Mouse (Mus musculus) liver, embryonic 12.5 days (tissue): ENCODE results near the gene Apon. TPM values are rescaled to one million over a fixed set of nuclear protein-coding genes. Genes with fewer than 3 reads are reported as not detected.
"Not testable (repeated sequence)": the region's sequence is repeated elsewhere in the genome, so short reads cannot be mapped to it uniquely, and the experiment has no call there.

ENCODE experiments used
- ATAC-seq: fragments of 200-750 bp; cut with Nextera tagmentation; 2 replicates; pipeline ENCODE4 v1.8.0; 2017; ENCODE audit warnings: moderate number of reproducible peaks, mild to moderate bottlenecking, moderate library complexity
- H3K27ac ChIP-seq: fragments of 300-500 bp; sonication (generic); 2 replicates; pipeline ENCODE4 v1.5.1; 2016; ENCODE audit warnings: mild to moderate bottlenecking
- H3K27me3 ChIP-seq: fragments of 300-500 bp; sonication (generic); replicated peaks from 2 replicates; pipeline ENCODE4 v1.6.1; 2016; ENCODE audit warnings: mild to moderate bottlenecking, moderate library complexity
- H3K36me3 ChIP-seq: fragments of 300-500 bp; sonication (generic); 2 replicates; pipeline ENCODE4 v1.6.1; 2016; ENCODE audit warnings: mild to moderate bottlenecking, moderate library complexity
- H3K4me1 ChIP-seq: fragments of 300-500 bp; sonication (generic); 2 replicates; pipeline ENCODE4 v1.6.1; 2016
- H3K4me2 ChIP-seq: fragments of 300-500 bp; sonication (generic); 2 replicates; pipeline ENCODE4 v1.6.1; 2016; ENCODE audit warnings: mild to moderate bottlenecking, moderate library complexity
- H3K4me3 ChIP-seq: fragments of 300-500 bp; sonication (generic); 2 replicates; pipeline ENCODE4 v1.5.1; 2016; ENCODE audit warnings: mild to moderate bottlenecking, moderate library complexity
- H3K9ac ChIP-seq: fragments of 300-500 bp; sonication (generic); 2 replicates; pipeline ENCODE4 v1.6.1; 2016; ENCODE audit warnings: mild to moderate bottlenecking, moderate library complexity
- H3K9me3 ChIP-seq: fragments of 300-500 bp; sonication (generic); replicated peaks from 2 replicates; pipeline ENCODE4 v1.6.1; 2016; ENCODE audit warnings: mild to moderate bottlenecking, moderate library complexity
- WGBS: fragments of 180-500 bp; shearing (Covaris S2); methylation state at CpG from one replicate; pipeline ENCODE4 v1.1.7; 2016; ENCODE audit not compliant: insufficient replicate concordance; 5-methylcytosine and 5-hydroxymethylcytosine counted together
- polyA plus RNA-seq: library from polyadenylated mRNA; unstranded; fragments of >200 nt; fragmentation: Nextera tagmentation; extraction: Ambion mirVana; gene quantifications from 2 replicates; pipeline ENCODE4 v1.2.1, GENCODE M21; 2016

The Apon gene
- polyA plus RNA-seq: 0.31 and 0.51 TPM in 2 replicates

GRCm38 (mm10) chr10:128253677-128254255, at the start of gene Apon:
TSS of gene Apon (plus strand) at chr10:128254096.
- 77% methylated on average over 4 of the region's 4 CpGs for WGBS
- no peak for ATAC-seq

DNA sequence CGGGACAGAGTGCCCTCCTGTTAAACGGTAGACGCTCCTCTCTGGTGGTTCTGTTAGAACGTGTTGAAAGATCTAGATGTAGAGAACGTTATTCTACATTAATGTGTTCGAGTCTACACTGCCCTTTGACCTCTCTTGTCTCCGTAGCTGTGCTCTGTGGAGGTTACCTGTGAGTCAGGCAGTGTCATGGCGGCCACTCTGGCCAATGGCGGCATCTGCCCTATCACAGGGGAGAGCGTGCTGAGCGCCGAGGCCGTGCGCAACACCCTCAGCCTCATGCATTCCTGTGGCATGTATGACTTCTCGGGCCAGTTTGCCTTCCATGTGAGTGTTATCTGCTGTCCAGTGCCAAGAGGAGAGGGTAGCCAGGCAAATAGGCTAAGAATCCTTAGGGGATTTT, 49.0 kb upstream of the Apon start:
- no peak overlapping the region for H3K27ac ChIP-seq
- no peak overlapping the region for H3K4me2 ChIP-seq
- peaks cover 5% of the 10 kb centered on the region; the same call in 1 of the 2 replicates for H3K4me1 ChIP-seq
- H3K9me3 ChIP-seq: no peaks in the 10 kb centered on the region
- 68% methylated on average over 15 of the region's 15 CpGs for WGBS
- H3K36me3 ChIP-seq: peaks cover 6% of the 10 kb centered on the region
- ATAC-seq: no peak
- H3K4me3 ChIP-seq: no peak overlapping the region
- H3K27me3 ChIP-seq: peaks cover 20% of the 10 kb centered on the region
- no peak overlapping the region for H3K9ac ChIP-seq

More at GRCm38 (mm10) chr10:128253677-128254255, at the start of gene Apon:
- no peak within 1 kb of the TSS for H3K4me3 ChIP-seq
- H3K4me2 ChIP-seq: no peak within 1 kb of the TSS
- H3K27me3 ChIP-seq: no peaks in the 10 kb centered on the region
- no peaks in the 10 kb centered on the region for H3K9me3 ChIP-seq
- H3K4me1 ChIP-seq: 0 out of 2 replicates have a peak, but pooled peaks cover under 1% of the 10 kb centered on the region
- no peak within 1 kb of the TSS for H3K27ac ChIP-seq
- H3K9ac ChIP-seq: no peak within 1 kb of the TSS
- H3K36me3 ChIP-seq: peaks cover 48% of the 10 kb centered on the region

- no peak for ATAC-seq
- Histone ChIP-seq H3K27me3 (0 out of 2 replicates have a peak, but pooled peaks cover 3% of the 10 kb centered on the region), H3K9ac (no peak overlapping the region), H3K4me2 (no peak overlapping the region), H3K9me3 (no peaks in the 10 kb centered on the region), H3K4me3 (no peak overlapping the region), H3K36me3 (peaks cover 13% of the 10 kb centered on the region), H3K4me1 (peaks cover 28% of the 10 kb centered on the region), H3K27ac (no peak overlapping the region)
- 79% methylated on average over 10 of the region's 10 CpGs for WGBS
These were observed 45.6 kb upstream of the Apon start for GRCm38 (mm10) chr10:128208326-128208725.

DNA sequence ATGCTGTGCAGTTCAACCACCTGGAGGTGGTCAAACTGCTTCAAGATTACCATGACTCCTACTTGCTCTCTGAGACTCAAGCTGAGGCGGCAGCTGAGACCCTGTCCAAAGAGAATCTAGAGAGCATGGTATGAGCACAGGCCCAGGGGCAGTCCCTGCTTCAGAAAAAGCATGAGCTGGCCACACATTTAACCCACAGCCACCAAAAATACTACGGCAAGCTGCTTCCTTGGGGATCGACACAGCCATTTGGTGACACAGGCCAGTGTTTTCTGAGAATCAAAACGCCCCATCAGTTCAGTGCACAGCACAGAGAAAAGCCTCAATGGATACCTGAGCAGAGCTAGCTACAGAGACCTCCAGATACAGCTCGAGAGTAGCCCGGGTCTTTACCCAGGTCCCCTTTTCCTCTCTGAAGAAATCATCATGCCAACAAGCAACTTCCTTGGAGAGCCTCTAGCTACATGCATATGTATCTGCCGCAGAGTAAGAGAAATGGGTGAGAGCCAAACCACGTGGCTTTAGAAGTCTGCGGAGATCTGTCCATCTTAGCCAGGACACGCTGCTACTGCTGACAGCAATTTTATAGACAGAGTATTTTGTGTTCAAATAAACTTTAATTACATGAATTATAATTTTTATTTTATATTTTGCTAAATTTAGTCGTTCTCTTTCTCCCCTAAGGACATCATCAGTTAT, 44.4 kb upstream of the Apon start:
- Histone ChIP-seq H3K4me2 (no peak overlapping the region), H3K27ac (no peak overlapping the region), H3K4me3 (no peak overlapping the region), H3K9me3 (no peaks in the 10 kb centered on the region), H3K27me3 (peaks cover 11% of the 10 kb centered on the region), H3K36me3 (peaks cover 13% of the 10 kb centered on the region), H3K9ac (no peak overlapping the region), H3K4me1 (peaks cover 31% of the 10 kb centered on the region)
- ATAC-seq: no peak
- 81% methylated on average over 11 of the region's 11 CpGs for WGBS

GRCm38 (mm10) chr10:128210131-128210530, 43.8 kb upstream of the Apon start:
- Histone ChIP-seq H3K27ac (no peak overlapping the region), H3K9ac (peak overlapping the region; percentile 77; the same call in 1 of the 2 replicates), H3K4me2 (peak overlapping the region; percentile 95), H3K9me3 (no peaks in the 10 kb centered on the region), H3K27me3 (peaks cover 14% of the 10 kb centered on the region), H3K4me3 (no peak overlapping the region; the same call in 1 of the 2 replicates), H3K36me3 (peaks cover 13% of the 10 kb centered on the region), H3K4me1 (peaks cover 31% of the 10 kb centered on the region)
- WGBS: 83% methylated on average over 2 of the region's 2 CpGs
- no peak for ATAC-seq

DNA sequence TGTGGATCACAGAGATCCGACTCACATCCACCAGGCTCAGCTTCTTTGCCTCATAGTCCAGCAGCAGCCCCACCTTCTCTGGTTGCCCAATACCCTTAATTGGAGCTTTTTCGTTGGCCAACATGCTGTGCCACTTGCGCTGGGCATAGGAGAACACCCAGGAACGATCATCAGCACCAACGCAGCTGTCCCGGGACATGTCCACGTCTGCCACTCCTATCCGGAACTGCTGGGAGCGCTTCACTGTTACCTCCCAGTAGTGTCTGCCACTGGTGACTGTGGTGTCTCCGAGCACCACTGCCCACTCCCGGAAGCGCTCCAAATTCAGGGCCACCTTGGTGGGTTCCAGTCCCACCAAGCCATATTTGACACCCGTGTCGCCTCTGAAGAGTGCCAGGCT, 42.9 kb upstream of the Apon start:
- Histone ChIP-seq H3K36me3 (peaks cover 13% of the 10 kb centered on the region), H3K4me3 (peak overlapping the region; percentile 78), H3K4me2 (peak overlapping the region; percentile 95), H3K27ac (0 out of 2 replicates have a peak overlapping the region, but pooled peaks have one; percentile 22), H3K9me3 (no peaks in the 10 kb centered on the region), H3K9ac (peak overlapping the region; percentile 77), H3K4me1 (peaks cover 31% of the 10 kb centered on the region), H3K27me3 (peaks cover 14% of the 10 kb centered on the region)
- ATAC-seq: 0 out of 2 replicates have a peak, but pooled peaks have one; percentile 14
- 17% methylated on average over 14 of the region's 14 CpGs for WGBS

GRCm38 (mm10) chr10:128211390-128212108, 42.3 kb upstream of the Apon start, which contains the start of gene Spryd4:
TSS of gene Spryd4 (minus strand) at chr10:128211807.
- peak; percentile 89 for ATAC-seq
- H3K36me3 ChIP-seq: peaks cover 13% of the 10 kb centered on the region
- under 1% methylated on average over 30 of the region's 30 CpGs for WGBS
- peaks cover 31% of the 10 kb centered on the region for H3K4me1 ChIP-seq
- peaks cover 14% of the 10 kb centered on the region for H3K27me3 ChIP-seq
- peak within 1 kb of the TSS; percentile 95 for H3K4me2 ChIP-seq
- peak within 1 kb of the TSS; percentile 78 for H3K4me3 ChIP-seq
- H3K27ac ChIP-seq: peak within 1 kb of the TSS; percentile 69
- H3K9ac ChIP-seq: peak within 1 kb of the TSS; percentile 77
- no peaks in the 10 kb centered on the region for H3K9me3 ChIP-seq

- peaks cover 13% of the 10 kb centered on the region for H3K36me3 ChIP-seq
- H3K27ac ChIP-seq: peak overlapping the region; percentile 69
- ATAC-seq: no peak
- H3K4me2 ChIP-seq: peak overlapping the region; percentile 95
- H3K9ac ChIP-seq: peak overlapping the region; percentile 77
- H3K27me3 ChIP-seq: peaks cover 14% of the 10 kb centered on the region
- H3K4me1 ChIP-seq: peaks cover 32% of the 10 kb centered on the region
- WGBS: 41% methylated on average over 6 of the region's 6 CpGs
- peak overlapping the region; percentile 78 for H3K4me3 ChIP-seq
- H3K9me3 ChIP-seq: no peaks in the 10 kb centered on the region
These were observed 41.7 kb upstream of the Apon start for GRCm38 (mm10) chr10:128212148-128212547.

DNA sequence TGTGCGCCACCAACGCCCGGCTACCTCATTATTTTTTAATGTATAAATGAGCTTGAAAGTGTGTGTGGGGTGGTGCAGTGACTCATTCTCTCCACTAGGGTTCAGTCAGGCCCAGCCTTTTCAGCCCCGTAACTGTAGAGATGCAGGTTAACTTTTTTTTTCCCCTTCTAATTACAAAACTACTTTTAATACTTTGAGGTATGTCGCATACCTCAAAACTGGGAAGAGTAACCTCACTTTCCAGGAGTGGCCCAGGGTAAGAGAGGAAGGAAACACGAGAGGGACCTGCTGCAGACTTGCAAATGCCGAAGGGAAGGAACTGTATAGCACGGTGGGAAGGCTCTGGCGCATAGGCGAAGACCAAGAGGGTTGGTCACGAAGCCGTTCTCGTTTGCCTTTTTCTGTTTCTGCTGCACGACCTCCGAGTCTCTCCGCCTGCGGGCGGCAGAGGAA, 41.0 kb upstream of the Apon start:
- H3K27me3 ChIP-seq: peaks cover 14% of the 10 kb centered on the region
- peak overlapping the region; percentile 95 for H3K4me2 ChIP-seq
- WGBS: 1% methylated on average over 18 of the region's 18 CpGs
- H3K4me3 ChIP-seq: peak overlapping the region; percentile 48
- H3K9me3 ChIP-seq: no peaks in the 10 kb centered on the region
- peaks cover 34% of the 10 kb centered on the region for H3K4me1 ChIP-seq
- H3K36me3 ChIP-seq: peaks cover 13% of the 10 kb centered on the region
- no peak overlapping the region; the same call in 1 of the 2 replicates for H3K27ac ChIP-seq
- ATAC-seq: peak; percentile 58; the same call in 1 of the 2 replicates
- H3K9ac ChIP-seq: peak overlapping the region; percentile 67

DNA sequence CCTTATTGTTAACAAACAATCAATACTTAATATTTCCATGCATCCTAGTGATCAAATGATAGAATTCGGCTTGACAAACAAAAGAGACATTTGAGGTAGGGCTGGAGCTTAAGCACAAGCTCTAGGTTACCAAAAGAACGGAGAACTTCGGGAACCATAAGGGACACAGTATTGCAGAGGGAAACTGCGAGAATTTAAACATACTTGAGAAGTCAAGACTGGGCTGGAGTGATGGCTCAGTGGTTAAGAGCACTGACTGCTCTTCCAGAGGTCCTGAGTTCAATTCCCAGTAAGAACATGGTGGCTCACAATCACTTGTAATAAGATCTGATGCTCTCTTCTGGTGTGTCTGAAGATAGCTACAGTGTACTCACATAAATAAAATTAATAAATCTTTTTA, 39.8 kb upstream of the Apon start:
- not testable (repeated sequence) for H3K9me3 ChIP-seq, H3K4me3 ChIP-seq, H3K9ac ChIP-seq, H3K4me2 ChIP-seq, ATAC-seq, H3K27ac ChIP-seq
- 74% methylated on average over 4 of the region's 4 CpGs for WGBS
- peaks cover 14% of the 10 kb centered on the region for H3K27me3 ChIP-seq
- H3K4me1 ChIP-seq: peaks cover 44% of the 10 kb centered on the region
- H3K36me3 ChIP-seq: peaks cover 12% of the 10 kb centered on the region

DNA sequence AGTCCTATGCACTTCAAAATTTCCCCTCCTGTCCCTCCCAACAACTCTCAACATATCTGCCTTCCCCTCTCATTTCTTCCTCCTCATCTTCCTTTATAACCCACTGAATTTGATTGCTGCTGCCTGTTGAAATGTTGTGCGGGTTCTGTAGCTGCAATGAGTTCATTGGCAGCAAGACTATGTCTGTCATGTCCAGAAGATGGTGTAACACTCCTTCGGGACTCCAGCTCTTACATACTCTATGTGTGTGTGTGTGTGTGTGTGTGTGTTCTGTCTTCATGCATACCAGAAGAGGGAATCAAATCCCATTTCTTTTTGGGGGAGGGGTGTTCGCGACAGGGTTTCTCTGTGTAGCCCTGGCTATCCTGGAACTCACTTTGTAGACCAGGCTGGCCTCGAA, 38.9 kb upstream of the Apon start:
- H3K9me3 ChIP-seq: no peaks in the 10 kb centered on the region

More for the DNA sequence above, 38.9 kb upstream of the Apon start:
- 68% methylated on average over 5 of the region's 5 CpGs for WGBS
- peaks cover 6% of the 10 kb centered on the region; the same call in 1 of the 2 replicates for H3K36me3 ChIP-seq
- H3K27ac ChIP-seq: no peak overlapping the region
- H3K27me3 ChIP-seq: peaks cover 14% of the 10 kb centered on the region
- H3K9ac ChIP-seq: no peak overlapping the region
- no peak for ATAC-seq
- H3K4me1 ChIP-seq: peaks cover 50% of the 10 kb centered on the region
- no peak overlapping the region for H3K4me3 ChIP-seq
- H3K4me2 ChIP-seq: no peak overlapping the region
